Mouse (Mus musculus): ENCODE data around the gene Trex1. TPM values are rescaled to one million over a fixed set of nuclear protein-coding genes. Genes with fewer than 3 reads are reported as not detected.

The Trex1 gene
- polyA plus RNA-seq, 1 experiment from 2014 or later: 16.6 TPM

- Histone ChIP-seq H3K9me3 (ENCODE audit: low read length) (no peaks in the 10 kb centered on the region), H3K4me3 (ENCODE audit: low read length) (no peak overlapping the region), H3K4me2 (replicated peaks; ENCODE audit: low read depth, low read length) (no peak overlapping the region), H3K27ac (ENCODE audit: low read length) (no peak overlapping the region), H3K4me1 (ENCODE audit: insufficient read depth, low read length) (peaks cover 13% of the 10 kb centered on the region), H3K36me3 (ENCODE audit: insufficient read depth, low read length) (peaks cover 36% of the 10 kb centered on the region), H3K27me3 (ENCODE audit: insufficient read depth, low read length) (no peaks in the 10 kb centered on the region), H3K9ac (replicated peaks; ENCODE audit: low read length) (no peak overlapping the region)
- no peak for ATAC-seq (ENCODE audit: low FRiP score, low TSS enrichment)
- WGBS: 74% methylated on average over 3 of the region's 3 CpGs
Observed at GRCm38 (mm10) chr9:109053366-109053765, 6.2 kb downstream of the Trex1 start.

GRCm38 (mm10) chr9:109052490-109053260 is 6.9 kb downstream of the Trex1 start:
- Histone ChIP-seq H3K27me3 (ENCODE audit: insufficient read depth, low read length) (no peaks in the 10 kb centered on the region), H3K4me2 (replicated peaks; ENCODE audit: low read depth, low read length) (no peak overlapping the region), H3K27ac (ENCODE audit: low read length) (no peak overlapping the region), H3K36me3 (ENCODE audit: insufficient read depth, low read length) (peaks cover 29% of the 10 kb centered on the region), H3K9ac (replicated peaks; ENCODE audit: low read length) (no peak overlapping the region), H3K4me1 (ENCODE audit: insufficient read depth, low read length) (peaks cover 12% of the 10 kb centered on the region), H3K9me3 (ENCODE audit: low read length) (no peaks in the 10 kb centered on the region), H3K4me3 (ENCODE audit: low read length) (no peak overlapping the region)
- 86% methylated on average over 9 of the region's 9 CpGs for WGBS
- ATAC-seq (ENCODE audit: low FRiP score, low TSS enrichment): no peak

DNA sequence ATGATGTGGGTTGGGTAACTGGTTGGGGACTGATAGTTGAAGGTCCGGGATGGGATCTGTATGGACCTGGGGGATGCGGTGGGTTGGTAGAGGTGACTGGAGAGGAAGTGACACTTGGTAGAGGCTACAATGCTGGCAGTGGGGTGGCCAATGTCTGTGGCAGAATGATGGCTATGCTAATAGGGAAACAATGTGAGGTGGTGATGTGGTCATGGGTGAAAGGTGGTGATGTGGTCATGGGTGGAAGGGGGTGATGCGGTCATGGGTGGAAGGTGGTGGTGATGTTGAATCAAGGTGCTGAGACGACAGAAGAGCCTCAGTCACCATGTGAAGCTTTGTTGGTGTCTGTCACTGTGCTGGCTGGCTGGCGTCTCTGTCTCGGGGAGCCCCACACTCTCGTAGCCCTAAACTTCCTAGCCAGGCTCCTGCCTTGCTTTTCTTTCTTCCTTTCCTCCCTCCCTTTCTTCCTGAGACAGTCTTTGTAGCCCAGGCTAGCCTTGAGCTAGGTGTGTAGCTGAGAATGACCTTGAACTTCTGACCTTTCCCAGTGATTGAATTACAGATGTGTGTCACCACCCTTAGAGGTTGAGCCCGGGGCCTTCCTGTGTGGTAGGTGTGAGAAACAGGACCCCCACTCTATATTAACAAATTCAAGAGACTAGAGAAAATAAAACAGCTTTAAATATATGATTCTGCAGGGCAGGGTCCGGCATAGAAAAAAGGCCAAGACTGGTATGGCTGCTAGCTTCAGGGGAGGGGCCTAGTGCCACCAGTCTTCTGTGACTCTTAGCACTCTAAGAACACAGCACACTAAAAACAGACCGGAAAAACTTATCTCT is 7.7 kb downstream of the Trex1 start:
- H3K9me3 ChIP-seq (ENCODE audit: low read length): no peaks in the 10 kb centered on the region
- H3K27me3 ChIP-seq (ENCODE audit: insufficient read depth, low read length): no peaks in the 10 kb centered on the region
- no peak overlapping the region for H3K9ac ChIP-seq (replicated peaks; ENCODE audit: low read length)
- 90% methylated on average over 10 of the region's 10 CpGs for WGBS
- H3K4me1 ChIP-seq (ENCODE audit: insufficient read depth, low read length): peaks cover 12% of the 10 kb centered on the region
- H3K36me3 ChIP-seq (ENCODE audit: insufficient read depth, low read length): peaks cover 21% of the 10 kb centered on the region
- no peak overlapping the region for H3K4me2 ChIP-seq (replicated peaks; ENCODE audit: low read depth, low read length)
- H3K4me3 ChIP-seq (ENCODE audit: low read length): no peak overlapping the region
- no peak for ATAC-seq (ENCODE audit: low FRiP score, low TSS enrichment)
- H3K27ac ChIP-seq (ENCODE audit: low read length): no peak overlapping the region

DNA sequence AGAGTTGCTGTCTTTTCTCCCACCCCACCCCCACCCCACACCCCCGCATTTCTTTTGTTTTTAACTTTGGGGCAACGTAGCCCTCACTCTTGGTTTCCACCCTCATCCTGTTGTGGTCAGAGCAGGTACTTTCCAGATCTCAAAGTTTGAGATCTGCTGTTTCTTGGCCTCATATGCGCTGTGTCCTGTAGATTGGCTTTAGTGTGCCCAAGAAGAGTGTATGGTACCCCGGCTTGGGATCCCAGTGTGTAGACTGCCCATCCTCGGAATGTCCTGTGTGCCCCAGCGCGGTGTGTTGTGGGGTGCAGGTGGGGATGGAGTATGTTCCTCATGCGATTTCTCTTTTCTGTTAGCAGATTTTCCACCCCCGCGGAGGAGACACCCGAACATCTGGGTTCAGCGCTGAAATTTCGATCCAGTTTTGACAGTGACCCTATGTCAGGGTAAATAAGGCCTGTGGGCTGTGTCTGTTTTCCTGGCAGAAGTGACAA is 8.5 kb downstream of the Trex1 start:
- Histone ChIP-seq H3K27me3 (ENCODE audit: insufficient read depth, low read length) (no peaks in the 10 kb centered on the region), H3K4me2 (replicated peaks; ENCODE audit: low read depth, low read length) (no peak overlapping the region), H3K27ac (ENCODE audit: low read length) (no peak overlapping the region), H3K4me3 (ENCODE audit: low read length) (no peak overlapping the region), H3K36me3 (ENCODE audit: insufficient read depth, low read length) (peaks cover 14% of the 10 kb centered on the region; the same call in 1 of the 2 replicates), H3K9ac (replicated peaks; ENCODE audit: low read length) (no peak overlapping the region), H3K9me3 (ENCODE audit: low read length) (no peaks in the 10 kb centered on the region), H3K4me1 (ENCODE audit: insufficient read depth, low read length) (peaks cover 12% of the 10 kb centered on the region)
- ATAC-seq (ENCODE audit: low FRiP score, low TSS enrichment): no peak
- whole genome bisulfite sequencing: 90% methylated on average over 13 of the region's 13 CpGs

DNA sequence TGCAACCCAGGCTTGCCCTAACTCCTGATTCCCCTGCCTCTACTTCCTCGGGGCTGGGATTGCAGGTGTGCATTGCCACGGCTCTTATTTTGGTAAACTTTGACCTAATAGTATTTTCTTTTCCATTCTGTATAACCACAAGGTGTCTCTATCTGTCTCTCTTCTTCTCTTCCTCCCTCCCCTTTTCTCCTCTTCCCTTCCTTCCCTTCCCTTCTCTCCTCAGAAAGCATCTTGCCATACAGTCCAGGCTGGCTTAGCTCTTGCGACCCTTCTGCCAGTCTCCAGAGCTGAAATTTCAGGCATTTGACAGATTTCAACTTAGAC is 8.9 kb downstream of the Trex1 start:
- no peak for ATAC-seq (ENCODE audit: low FRiP score, low TSS enrichment)
- Histone ChIP-seq H3K9me3 (ENCODE audit: low read length) (no peaks in the 10 kb centered on the region), H3K9ac (replicated peaks; ENCODE audit: low read length) (no peak overlapping the region), H3K27me3 (ENCODE audit: insufficient read depth, low read length) (no peaks in the 10 kb centered on the region), H3K36me3 (ENCODE audit: insufficient read depth, low read length) (peaks cover 14% of the 10 kb centered on the region; the same call in 1 of the 2 replicates), H3K27ac (ENCODE audit: low read length) (no peak overlapping the region), H3K4me2 (replicated peaks; ENCODE audit: low read depth, low read length) (no peak overlapping the region), H3K4me3 (ENCODE audit: low read length) (no peak overlapping the region), H3K4me1 (ENCODE audit: insufficient read depth, low read length) (peaks cover 12% of the 10 kb centered on the region)
- WGBS: 58% methylated on average over 3 of the region's 3 CpGs

- Histone ChIP-seq H3K9ac (replicated peaks; ENCODE audit: low read length) (no peak overlapping the region), H3K27me3 (ENCODE audit: insufficient read depth, low read length) (no peaks in the 10 kb centered on the region), H3K36me3 (ENCODE audit: insufficient read depth, low read length) (peaks cover 14% of the 10 kb centered on the region; the same call in 1 of the 2 replicates), H3K9me3 (ENCODE audit: low read length) (no peaks in the 10 kb centered on the region), H3K4me3 (ENCODE audit: low read length) (no peak overlapping the region), H3K4me2 (replicated peaks; ENCODE audit: low read depth, low read length) (no peak overlapping the region), H3K27ac (ENCODE audit: low read length) (no peak overlapping the region), H3K4me1 (ENCODE audit: insufficient read depth, low read length) (peaks cover 8% of the 10 kb centered on the region)
- WGBS: 80% methylated on average over 9 of the region's 9 CpGs
- no peak for ATAC-seq (ENCODE audit: low FRiP score, low TSS enrichment)
Observed at GRCm38 (mm10) chr9:109049996-109050673, 9.4 kb downstream of the Trex1 start.

DNA sequence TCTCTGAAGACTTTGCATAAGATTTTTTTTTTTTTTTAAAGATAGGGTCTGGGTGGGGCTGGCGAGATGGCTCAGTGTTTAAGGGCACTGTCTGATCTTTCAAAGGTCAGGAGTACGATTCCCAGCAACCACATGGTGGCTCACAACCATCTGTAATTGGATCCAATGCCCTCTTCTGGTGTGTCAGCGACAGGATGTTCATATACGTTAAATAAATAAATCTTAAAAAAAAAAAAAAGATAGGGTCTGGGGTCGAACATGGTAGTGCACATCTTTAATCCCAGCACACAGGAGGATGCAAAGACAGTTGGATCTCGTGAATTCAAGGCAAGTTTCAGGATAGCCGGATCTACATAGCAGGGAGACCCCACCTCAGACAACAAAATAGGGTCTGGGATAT is 10.2 kb downstream of the Trex1 start:
- no peak overlapping the region for H3K27ac ChIP-seq (ENCODE audit: low read length)
- ATAC-seq (ENCODE audit: low FRiP score, low TSS enrichment): no peak
- H3K27me3 ChIP-seq (ENCODE audit: insufficient read depth, low read length): no peaks in the 10 kb centered on the region
- H3K9me3 ChIP-seq (ENCODE audit: low read length): no peaks in the 10 kb centered on the region
- WGBS: 78% methylated on average over 7 of the region's 7 CpGs
- H3K4me1 ChIP-seq (ENCODE audit: insufficient read depth, low read length): peaks cover 2% of the 10 kb centered on the region
- H3K36me3 ChIP-seq (ENCODE audit: insufficient read depth, low read length): peaks cover 14% of the 10 kb centered on the region; the same call in 1 of the 2 replicates
- no peak overlapping the region for H3K4me3 ChIP-seq (ENCODE audit: low read length)
- H3K9ac ChIP-seq (replicated peaks; ENCODE audit: low read length): no peak overlapping the region
- no peak overlapping the region for H3K4me2 ChIP-seq (replicated peaks; ENCODE audit: low read depth, low read length)

GRCm38 (mm10) chr9:109046306-109046705 is 13.2 kb downstream of the Trex1 start:
- WGBS: 46% methylated on average over 5 of the region's 5 CpGs
- no peaks in the 10 kb centered on the region for H3K27me3 ChIP-seq (ENCODE audit: insufficient read depth, low read length)
- H3K4me3 ChIP-seq (ENCODE audit: low read length): no peak overlapping the region
- no peak overlapping the region for H3K27ac ChIP-seq (ENCODE audit: low read length)
- H3K9me3 ChIP-seq (ENCODE audit: low read length): no peaks in the 10 kb centered on the region
- H3K9ac ChIP-seq (replicated peaks; ENCODE audit: low read length): no peak overlapping the region
- peaks cover 4% of the 10 kb centered on the region; the same call in 1 of the 2 replicates for H3K36me3 ChIP-seq (ENCODE audit: insufficient read depth, low read length)
- no peak for ATAC-seq (ENCODE audit: low FRiP score, low TSS enrichment)
- H3K4me1 ChIP-seq (ENCODE audit: insufficient read depth, low read length): no peaks in the 10 kb centered on the region; the same call in 1 of the 2 replicates
- no peak overlapping the region for H3K4me2 ChIP-seq (replicated peaks; ENCODE audit: low read depth, low read length)

GRCm38 (mm10) chr9:109041351-109041750 is 18.2 kb downstream of the Trex1 start:
- no peak for ATAC-seq (ENCODE audit: low FRiP score, low TSS enrichment)
- no peaks in the 10 kb centered on the region for H3K9me3 ChIP-seq (ENCODE audit: low read length)
- no peaks in the 10 kb centered on the region for H3K36me3 ChIP-seq (ENCODE audit: insufficient read depth, low read length)
- H3K4me3 ChIP-seq (ENCODE audit: low read length): no peak overlapping the region
- no peak overlapping the region; the same call in 1 of the 2 replicates for H3K4me2 ChIP-seq (replicated peaks; ENCODE audit: low read depth, low read length)
- no peak overlapping the region for H3K9ac ChIP-seq (replicated peaks; ENCODE audit: low read length)
- 75% methylated on average over 7 of the region's 7 CpGs for WGBS
- peaks cover 22% of the 10 kb centered on the region for H3K4me1 ChIP-seq (ENCODE audit: insufficient read depth, low read length)
- H3K27me3 ChIP-seq (ENCODE audit: insufficient read depth, low read length): no peaks in the 10 kb centered on the region
- no peak overlapping the region for H3K27ac ChIP-seq (ENCODE audit: low read length)

All from kidney, embryonic 16.5 days (tissue).